Comparison of ENCODE assay signal across 15 mouse cellular contexts in the genomic region with DNA sequence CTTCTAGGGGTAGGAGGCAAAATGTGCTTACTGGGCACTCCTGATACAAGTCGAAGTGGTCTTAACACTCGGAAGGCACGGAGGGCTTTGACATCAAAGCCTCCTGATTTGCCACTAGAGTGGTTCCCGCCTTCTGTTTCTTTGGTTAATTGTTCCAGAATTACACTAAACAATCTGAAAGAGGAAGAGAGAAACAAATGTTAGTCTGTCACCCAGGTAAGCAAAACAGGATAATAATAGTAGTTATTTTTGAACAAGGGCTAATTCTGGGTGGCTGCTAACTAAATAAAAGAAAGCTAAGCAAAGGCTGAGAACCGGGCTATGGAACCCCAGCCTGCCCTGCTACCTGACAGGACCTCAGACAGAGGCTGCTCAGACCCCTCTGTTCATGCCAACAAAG.
A peak's percentile ranks its signal among the peaks of the same experiment; 100 is the strongest.
DNase-seq lines count a peak whose midpoint lies in the region; ATAC-seq and TF ChIP-seq lines count a peak whose summit lies in the region.
"Had no signal": no experiment of that assay in that cellular context is flagged by ENCODE, and none has a peak within 500 bp of the region (broad histone marks: within the 10 kb centered on the region; RNA-seq: fewer than 3 reads in every experiment).

No protein-coding gene starts in this region.

- peak; percentile 16 to 38 for DNase-seq in spleen, postnatal 36 days (ENCODE audit: low spot score in 2 of 2)
- no peak for DNase-seq in spleen, postnatal 14 days (ENCODE audit: low spot score in 2 of 2)
- DNase-seq in layer of hippocampus, postnatal 25 days (ENCODE audit: extremely low spot score in 1 of 2, low spot score in 1 of 2) = no peak
- DNase-seq in urinary bladder, postnatal 36 days (ENCODE audit: low spot score in 2 of 2) = no peak
- DNase-seq: adrenal gland, postnatal 14 days; cerebellum, adult 18-20 months; cerebellum, postnatal 10 days; gastrocnemius, postnatal 14 days had no signal

- peak overlapping the region; percentile 26; the same call in 1 of the 2 replicates for H3K27ac ChIP-seq in olfactory bulb, adult 2 months (ENCODE audit: insufficient read depth, low read depth, low read length)
- H3K27ac ChIP-seq: forebrain, embryonic 15.5 days; hindbrain, embryonic 10.5 days; hindbrain, embryonic 14.5 days had no signal

- TF ChIP-seq POLR2A in olfactory bulb, adult 2 months (IDR thresholded peaks at IDR 0.05; ENCODE audit: insufficient read depth, low read depth, low read length) = no peak

- peaks cover 17% of the 10 kb centered on the region for H3K4me1 ChIP-seq in olfactory bulb, adult 2 months (ENCODE audit: control insufficient read depth, insufficient read depth, low read length)
- H3K4me1 ChIP-seq: forebrain, embryonic 15.5 days; heart, embryonic 12.5 days; hindbrain, embryonic 10.5 days had no signal

- ATAC-seq in CD4-positive, CD25-positive, alpha-beta regulatory T cell, adult 4 months = peak; percentile 9
- ATAC-seq: forebrain, embryonic 15.5 days; Patski had no signal

- WGBS in olfactory bulb, adult 2 months = 35% methylated on average over 5 of the region's 5 CpGs

- no peak for TF ChIP-seq CTCF in olfactory bulb, adult 2 months (IDR thresholded peaks at IDR 0.05; ENCODE audit: insufficient read depth, low read depth, low read length)

- H3K4me3 ChIP-seq in olfactory bulb, adult 2 months (ENCODE audit: insufficient read depth, low read depth, low read length) = no peak overlapping the region
- H3K4me3 ChIP-seq: forebrain, embryonic 15.5 days; heart, embryonic 12.5 days; hindbrain, embryonic 10.5 days had no signal

Comparison
In these comparisons a context has a peak if more than half of its experiments do, and no peak if none do; other contexts are left out.
1. DNase-seq: peak in spleen, postnatal 36 days (2 of 2); none in spleen, postnatal 14 days (0 of 2), layer of hippocampus, postnatal 25 days (0 of 2) and urinary bladder, postnatal 36 days (0 of 2).